Mouse (Mus musculus): ENCODE results near the gene Srpk1. TPM values are rescaled to one million over a fixed set of nuclear protein-coding genes. Genes with fewer than 3 reads are reported as not detected.
"Not testable (repeated sequence)": the region's sequence is repeated elsewhere in the genome, so short reads cannot be mapped to it uniquely, and the experiment has no call there.

Srpk1 gene
- polyA plus RNA-seq, 1 experiment from 2014 or later: 112 TPM

DNA sequence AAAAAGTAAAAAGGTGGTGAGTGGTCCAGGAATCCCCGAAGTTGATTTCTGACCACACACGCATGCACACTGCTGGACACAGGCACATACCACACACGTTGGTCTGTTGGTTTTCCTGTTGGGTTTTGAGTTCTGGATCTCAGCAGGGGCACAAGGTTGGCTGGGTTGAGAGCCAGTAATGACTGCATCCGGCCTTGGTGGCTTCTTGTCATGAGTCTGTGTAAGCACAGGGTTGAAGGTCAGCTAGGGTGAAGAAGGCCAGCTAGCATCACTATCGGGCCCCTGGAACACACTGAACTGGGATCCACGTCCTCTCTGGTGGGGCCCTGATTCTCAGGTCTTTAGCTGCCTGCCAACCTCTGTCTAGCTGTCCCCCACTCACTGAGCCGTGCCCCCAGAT, 50.0 kb downstream of the Srpk1 start:
- no peak overlapping the region for H3K27ac ChIP-seq (replicated peaks)
- H3K4me3 ChIP-seq: no peak overlapping the region
- H3K9me3 ChIP-seq: no peaks in the 10 kb centered on the region
- WGBS: 87% methylated on average over 7 of the region's 7 CpGs
- H3K4me1 ChIP-seq: peaks cover 9% of the 10 kb centered on the region
- H3K4me2 ChIP-seq (replicated peaks): no peak overlapping the region
- no peaks in the 10 kb centered on the region for H3K36me3 ChIP-seq
- H3K9ac ChIP-seq (replicated peaks): no peak overlapping the region
- H3K27me3 ChIP-seq: no peaks in the 10 kb centered on the region
- no peak for ATAC-seq (replicated peaks)

DNA sequence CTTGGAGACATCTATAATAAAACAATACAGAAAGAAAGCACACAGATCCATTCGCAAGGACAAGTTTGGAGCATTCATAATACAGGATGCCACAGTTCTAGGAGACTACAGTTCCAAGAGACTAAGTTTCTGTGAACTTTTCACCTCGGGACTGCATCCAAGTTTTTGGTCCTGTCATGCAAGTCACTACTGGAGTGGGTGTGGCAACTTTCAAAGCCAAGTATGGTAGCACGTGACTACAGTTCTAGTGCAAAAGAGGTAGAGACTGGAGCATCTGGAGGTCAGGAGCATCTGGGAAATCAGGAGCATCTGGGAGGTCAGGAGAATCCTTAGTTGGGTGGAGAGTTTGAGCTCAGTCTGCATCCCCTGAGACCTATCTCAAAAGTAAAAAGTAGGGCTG, 50.6 kb downstream of the Srpk1 start:
- Histone ChIP-seq H3K9ac (replicated peaks) (no peak overlapping the region), H3K27me3 (no peaks in the 10 kb centered on the region), H3K4me3 (no peak overlapping the region), H3K4me1 (peaks cover 9% of the 10 kb centered on the region), H3K9me3 (no peaks in the 10 kb centered on the region), H3K4me2 (replicated peaks) (no peak overlapping the region), H3K36me3 (no peaks in the 10 kb centered on the region), H3K27ac (replicated peaks) (no peak overlapping the region)
- no peak for ATAC-seq (replicated peaks)
- 85% methylated on average over 3 of the region's 3 CpGs for WGBS

DNA sequence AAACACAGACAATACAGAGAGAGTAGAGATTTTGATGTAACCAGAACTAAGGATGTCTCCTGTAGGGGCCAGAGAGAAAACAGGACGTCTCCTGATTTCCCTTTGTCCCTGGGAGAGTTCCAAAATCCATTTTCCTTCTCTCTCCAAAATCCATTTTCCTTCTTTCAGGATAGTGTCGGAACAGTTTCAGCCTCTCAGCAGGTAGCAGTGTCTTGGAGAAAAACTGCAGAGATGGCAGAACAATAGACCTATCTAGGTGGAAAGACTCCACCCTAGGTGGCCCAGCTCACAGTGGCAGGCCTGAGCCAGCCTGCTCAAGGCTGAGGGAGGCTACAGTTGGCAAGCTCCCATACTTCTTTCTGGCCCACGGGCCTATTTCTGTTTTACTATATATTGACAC, 55.0 kb downstream of the Srpk1 start:
- Histone ChIP-seq H3K9me3 (no peaks in the 10 kb centered on the region), H3K36me3 (no peaks in the 10 kb centered on the region), H3K4me1 (no peaks in the 10 kb centered on the region), H3K27me3 (no peaks in the 10 kb centered on the region), H3K4me3 (no peak overlapping the region), H3K9ac (replicated peaks) (no peak overlapping the region), H3K27ac (replicated peaks) (no peak overlapping the region), H3K4me2 (replicated peaks) (no peak overlapping the region)
- ATAC-seq (replicated peaks): no peak
- 11% methylated on average over 3 of the region's 3 CpGs for WGBS

DNA sequence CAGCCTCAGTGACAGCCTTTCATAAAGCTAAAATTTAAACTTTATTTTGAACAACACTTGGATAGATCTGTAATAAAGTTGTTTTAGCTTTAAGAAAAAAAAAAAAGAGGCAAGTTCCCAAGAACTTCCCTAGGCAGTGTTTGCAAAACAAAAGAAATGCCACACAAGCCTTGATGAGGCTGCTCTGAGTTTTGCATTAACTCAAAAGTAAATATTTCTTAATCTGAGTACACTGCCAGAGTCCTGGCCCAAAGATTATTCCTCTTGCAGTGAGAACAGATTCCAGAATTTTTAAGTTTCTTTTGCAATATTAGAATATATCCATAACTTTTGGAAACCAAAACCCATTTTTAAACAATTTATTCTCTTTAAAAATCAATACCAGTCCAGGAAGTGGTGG, 57.3 kb downstream of the Srpk1 start:
- ATAC-seq (replicated peaks): no peak
- Histone ChIP-seq H3K4me3 (no peak overlapping the region), H3K9ac (replicated peaks) (no peak overlapping the region), H3K27me3 (no peaks in the 10 kb centered on the region), H3K4me2 (replicated peaks) (no peak overlapping the region), H3K9me3 (no peaks in the 10 kb centered on the region), H3K36me3 (no peaks in the 10 kb centered on the region), H3K4me1 (no peaks in the 10 kb centered on the region), H3K27ac (replicated peaks) (no peak overlapping the region)

DNA sequence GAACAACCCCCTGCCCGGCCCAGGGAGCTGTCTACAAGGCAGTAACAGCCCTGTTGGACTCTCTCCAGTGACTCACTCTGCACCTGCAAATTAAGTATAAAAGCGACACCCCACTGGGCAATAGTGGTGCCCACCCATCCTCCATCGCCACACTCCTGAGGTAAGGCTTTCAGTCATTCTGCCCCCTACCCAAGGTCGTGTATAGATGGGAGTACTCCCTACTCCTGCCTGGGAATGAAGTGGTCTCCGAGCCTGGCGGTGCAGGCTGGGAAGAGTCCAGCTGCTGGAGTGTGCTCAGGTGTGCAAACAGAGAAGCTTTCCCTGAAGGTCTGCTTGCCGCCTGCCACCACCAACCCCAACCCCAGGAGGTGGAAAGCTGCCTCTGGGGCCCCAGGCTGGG, 60.9 kb downstream of the Srpk1 start:
- Histone ChIP-seq H3K9ac (replicated peaks) (no peak overlapping the region), H3K36me3 (no peaks in the 10 kb centered on the region), H3K9me3 (no peaks in the 10 kb centered on the region), H3K27ac (replicated peaks) (no peak overlapping the region), H3K4me1 (peaks cover 3% of the 10 kb centered on the region; the same call in 1 of the 2 replicates), H3K4me2 (replicated peaks) (no peak overlapping the region), H3K4me3 (no peak overlapping the region), H3K27me3 (no peaks in the 10 kb centered on the region)
- whole genome bisulfite sequencing: 68% methylated on average over 7 of the region's 7 CpGs
- ATAC-seq (replicated peaks): no peak

DNA sequence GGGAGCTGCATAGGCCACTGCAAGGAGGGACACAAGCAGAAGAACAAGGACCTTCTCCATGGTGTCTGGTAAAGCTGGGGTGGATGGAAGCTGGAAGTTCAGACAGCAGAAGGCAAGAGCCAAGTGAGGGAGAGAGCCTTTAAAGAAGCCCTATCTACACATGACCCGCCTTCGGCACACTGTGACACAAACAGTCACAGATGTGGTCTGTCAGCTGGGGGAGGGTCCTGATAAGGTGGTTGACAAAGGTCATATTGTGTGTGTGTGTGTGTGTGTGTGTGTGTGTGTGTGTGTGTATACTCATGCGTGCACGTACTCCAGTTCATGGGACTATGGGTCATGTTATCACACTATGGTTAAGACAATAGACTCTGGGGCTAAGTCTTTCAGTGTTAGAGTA, 61.9 kb downstream of the Srpk1 start, which contains the start of gene Clps:
Gene Clps, minus strand, starts transcription at position 169 of the 400 bp plus-strand sequence.
- no peaks in the 10 kb centered on the region for H3K36me3 ChIP-seq
- H3K4me2 ChIP-seq (replicated peaks): no peak within 1 kb of the TSS
- no peak within 1 kb of the TSS for H3K9ac ChIP-seq (replicated peaks)
- WGBS: 86% methylated on average over 4 of the region's 4 CpGs
- H3K27ac ChIP-seq (replicated peaks): no peak within 1 kb of the TSS
- ATAC-seq (replicated peaks): no peak
- H3K27me3 ChIP-seq: no peaks in the 10 kb centered on the region
- no peak within 1 kb of the TSS for H3K4me3 ChIP-seq
- H3K4me1 ChIP-seq: peaks cover 6% of the 10 kb centered on the region; the same call in 1 of the 2 replicates
- H3K9me3 ChIP-seq: no peaks in the 10 kb centered on the region

DNA sequence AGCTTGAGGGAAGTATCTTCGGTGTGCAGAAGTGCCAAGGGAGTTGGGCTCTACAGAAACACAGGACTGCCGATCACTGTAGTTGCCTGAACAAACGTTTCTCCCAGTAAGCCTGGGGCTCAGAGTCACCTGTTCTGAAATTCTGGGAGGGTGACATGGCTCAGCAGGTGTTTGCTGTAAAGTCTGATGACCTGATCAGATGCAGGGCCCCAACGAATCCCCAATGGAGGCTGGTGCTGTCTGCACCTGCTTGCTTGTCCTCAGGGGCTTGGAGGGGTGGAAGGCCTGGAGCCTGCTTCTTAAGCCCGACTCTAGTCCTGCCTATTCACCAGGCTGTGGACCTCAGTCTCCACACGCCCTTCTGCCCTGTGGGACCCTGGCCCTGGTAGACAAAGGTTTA, 64.7 kb downstream of the Srpk1 start:
- Histone ChIP-seq H3K36me3 (no peaks in the 10 kb centered on the region), H3K27me3 (no peaks in the 10 kb centered on the region), H3K9me3 (no peaks in the 10 kb centered on the region), H3K27ac (replicated peaks) (no peak overlapping the region), H3K4me3 (no peak overlapping the region), H3K9ac (replicated peaks) (no peak overlapping the region), H3K4me2 (replicated peaks) (no peak overlapping the region), H3K4me1 (peaks cover 8% of the 10 kb centered on the region)
- ATAC-seq (replicated peaks): no peak
- WGBS: 78% methylated on average over 6 of the region's 6 CpGs

DNA sequence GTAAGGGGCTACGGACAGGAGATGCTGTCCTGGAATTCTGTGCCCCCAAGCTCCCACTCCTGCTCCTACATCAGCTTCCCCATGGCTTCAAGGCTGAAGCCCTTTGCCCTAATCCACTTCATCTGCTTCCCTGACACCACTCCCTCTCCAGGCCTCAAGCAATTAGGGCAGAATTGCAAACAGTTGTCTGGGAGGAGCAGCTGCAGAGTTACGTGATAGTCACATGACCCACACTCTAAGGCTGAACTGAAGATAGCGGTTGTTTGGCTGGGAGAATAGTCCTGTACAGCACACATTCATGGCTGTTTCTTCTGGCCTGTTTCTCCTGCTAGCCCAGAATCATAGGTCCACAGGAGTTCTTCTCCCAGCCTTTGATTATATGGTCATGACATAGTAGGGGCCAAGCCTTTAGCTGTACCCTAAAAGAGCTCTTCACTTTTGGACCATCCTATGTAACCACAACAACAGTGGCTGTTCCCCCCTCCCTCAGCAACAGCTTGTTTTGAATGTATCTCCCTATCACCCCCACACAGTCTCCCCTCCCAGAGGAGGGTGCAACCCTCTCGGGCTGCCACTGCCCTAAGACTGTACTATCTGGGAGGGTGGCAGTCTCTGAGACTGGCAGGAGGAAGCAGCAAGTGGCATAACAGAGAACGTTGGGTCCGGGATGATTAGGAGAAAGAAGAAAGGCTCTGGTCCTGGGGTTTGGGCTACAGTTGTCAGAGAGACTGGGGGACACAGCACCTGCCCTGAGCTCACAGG, 65.7 kb downstream of the Srpk1 start:
- H3K9ac ChIP-seq (replicated peaks): no peak overlapping the region
- H3K27me3 ChIP-seq: no peaks in the 10 kb centered on the region
- H3K4me1 ChIP-seq: peaks cover 8% of the 10 kb centered on the region
- no peak overlapping the region for H3K4me3 ChIP-seq
- WGBS: 55% methylated on average over 6 of the region's 6 CpGs
- no peak overlapping the region for H3K27ac ChIP-seq (replicated peaks)
- H3K9me3 ChIP-seq: no peaks in the 10 kb centered on the region
- H3K36me3 ChIP-seq: no peaks in the 10 kb centered on the region
- H3K4me2 ChIP-seq (replicated peaks): no peak overlapping the region
- ATAC-seq (replicated peaks): 0 out of 2 replicates have a peak, but pooled peaks have one; percentile 55

DNA sequence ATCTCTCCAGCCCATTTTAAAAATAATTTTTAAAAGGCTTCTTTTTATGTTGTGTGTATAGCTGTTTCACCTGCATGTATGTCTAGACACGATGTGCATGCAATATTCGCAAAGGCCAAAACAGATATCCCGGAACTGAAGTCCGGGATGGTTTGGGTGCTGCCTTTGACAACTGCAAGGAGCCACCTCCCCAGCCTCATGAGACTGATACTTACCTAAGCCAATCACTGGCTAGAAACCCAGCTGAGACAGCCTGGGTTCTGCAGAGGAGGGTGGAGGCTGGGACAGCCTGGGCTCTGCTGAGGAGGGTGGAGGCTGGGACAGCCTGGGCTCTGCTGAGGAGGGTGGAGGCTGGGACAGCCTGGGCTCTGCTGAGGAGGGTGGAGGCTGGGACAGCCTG, 68.5 kb downstream of the Srpk1 start:
- not testable (repeated sequence) for ATAC-seq (replicated peaks); H3K4me2 ChIP-seq (replicated peaks); H3K9ac ChIP-seq (replicated peaks); H3K9me3 ChIP-seq; H3K27ac ChIP-seq (replicated peaks); H3K36me3 ChIP-seq; H3K27me3 ChIP-seq; H3K4me1 ChIP-seq; H3K4me3 ChIP-seq
- WGBS: 92% methylated on average over 4 of the region's 4 CpGs

DNA sequence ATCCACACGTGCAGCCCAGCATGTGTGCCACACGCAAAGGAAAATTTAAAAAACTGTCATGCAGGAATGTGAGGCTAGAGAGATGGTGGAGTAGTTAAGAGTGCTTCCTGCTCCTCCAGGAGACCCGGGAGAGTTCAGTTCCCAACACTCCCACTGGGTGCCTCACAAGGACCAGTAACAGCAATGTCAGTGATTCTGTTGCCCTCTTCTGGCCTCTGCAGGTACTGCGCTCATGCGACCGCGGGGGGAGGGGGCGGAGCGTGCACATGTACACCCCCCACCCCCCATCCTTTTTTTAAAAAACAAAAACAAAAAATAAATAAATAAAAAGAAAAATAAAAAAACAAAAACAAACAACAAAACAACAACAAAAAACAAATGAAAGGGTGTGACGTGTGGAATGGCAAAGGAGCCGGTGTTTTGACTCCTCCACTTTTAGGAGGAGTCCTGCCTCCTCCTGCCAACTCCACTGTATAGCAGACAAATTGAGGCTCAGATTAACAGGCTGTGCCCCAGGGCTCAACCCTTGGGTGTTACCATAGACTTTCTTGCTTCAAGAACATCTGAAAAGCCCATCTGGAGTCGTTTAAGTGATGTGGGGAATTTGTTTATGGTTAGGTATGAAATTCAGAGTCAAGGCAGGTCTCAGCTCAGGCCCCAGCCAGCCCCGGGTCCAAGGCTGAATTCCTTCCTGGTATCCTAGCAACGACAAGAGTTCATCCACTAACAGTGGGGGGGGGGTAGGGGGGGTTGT, 69.3 kb downstream of the Srpk1 start:
- ATAC-seq (replicated peaks): peak; percentile 58; the same call in 1 of the 2 replicates
- H3K9ac ChIP-seq (replicated peaks): no peak overlapping the region
- WGBS: 8% methylated on average over 14 of the region's 14 CpGs
- H3K27ac ChIP-seq (replicated peaks): no peak overlapping the region
- H3K4me2 ChIP-seq (replicated peaks): no peak overlapping the region
- peaks cover 8% of the 10 kb centered on the region for H3K4me1 ChIP-seq
- no peak overlapping the region for H3K4me3 ChIP-seq
- no peaks in the 10 kb centered on the region for H3K27me3 ChIP-seq
- no peaks in the 10 kb centered on the region for H3K36me3 ChIP-seq
- H3K9me3 ChIP-seq: no peaks in the 10 kb centered on the region

DNA sequence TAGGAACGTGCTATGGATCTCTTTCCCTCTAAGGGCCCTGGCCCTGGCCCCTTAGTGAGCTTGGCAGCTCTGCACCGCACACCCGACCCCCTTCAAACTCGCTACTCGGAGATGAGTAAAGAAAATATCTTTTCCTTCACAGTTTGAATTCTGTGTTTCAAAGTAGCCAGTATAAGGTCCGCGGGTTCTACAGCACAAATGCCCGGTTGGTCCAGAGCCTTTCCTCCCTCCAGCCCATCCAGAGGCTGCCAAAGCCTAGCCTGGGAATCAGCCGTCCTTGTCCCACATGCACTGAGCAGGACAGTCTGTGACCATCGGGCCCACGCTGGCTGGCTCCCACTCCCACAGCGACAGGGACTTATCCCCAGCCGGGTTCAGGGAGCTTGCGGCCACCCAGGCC, 73.4 kb downstream of the Srpk1 start, which contains the start of gene Clpsl2:
Gene Clpsl2, plus strand, starts transcription at position 301 of the 400 bp plus-strand sequence.
- no peak within 1 kb of the TSS for H3K9ac ChIP-seq (replicated peaks)
- WGBS: 74% methylated on average over 14 of the region's 14 CpGs
- ATAC-seq (replicated peaks): no peak
- H3K9me3 ChIP-seq: no peaks in the 10 kb centered on the region
- H3K27me3 ChIP-seq: no peaks in the 10 kb centered on the region
- no peak within 1 kb of the TSS for H3K4me3 ChIP-seq
- peaks cover 3% of the 10 kb centered on the region for H3K4me1 ChIP-seq
- H3K4me2 ChIP-seq (replicated peaks): no peak within 1 kb of the TSS
- no peak within 1 kb of the TSS for H3K27ac ChIP-seq (replicated peaks)
- no peaks in the 10 kb centered on the region for H3K36me3 ChIP-seq

DNA sequence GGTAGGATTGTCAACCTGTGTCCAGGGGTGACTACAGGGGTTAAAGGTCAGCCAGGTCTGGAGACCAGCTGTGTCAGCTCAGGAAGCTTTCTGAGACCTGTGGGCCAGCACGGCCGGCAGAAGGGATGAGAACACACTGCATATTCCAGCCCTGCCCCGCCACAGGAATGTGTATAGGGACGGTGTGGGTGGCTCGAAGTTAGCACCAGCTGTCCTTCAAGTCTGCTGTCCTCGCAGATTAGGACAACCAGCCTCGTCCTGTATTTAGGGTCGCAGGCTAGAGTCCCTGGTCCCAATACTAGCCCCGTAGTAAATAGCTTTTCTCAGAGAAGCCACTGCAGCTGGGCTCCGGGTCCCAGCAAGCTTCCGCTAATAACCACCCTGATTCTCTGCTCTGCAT, 74.0 kb downstream of the Srpk1 start:
- no peak overlapping the region for H3K9ac ChIP-seq (replicated peaks)
- WGBS: 75% methylated on average over 11 of the region's 11 CpGs

More for the DNA sequence above, 74.0 kb downstream of the Srpk1 start:
- Histone ChIP-seq H3K4me1 (peaks cover 3% of the 10 kb centered on the region), H3K4me3 (no peak overlapping the region), H3K36me3 (no peaks in the 10 kb centered on the region), H3K27me3 (no peaks in the 10 kb centered on the region), H3K4me2 (replicated peaks) (no peak overlapping the region), H3K9me3 (no peaks in the 10 kb centered on the region), H3K27ac (replicated peaks) (no peak overlapping the region)
- ATAC-seq (replicated peaks): no peak

Data from forebrain, embryonic 15.5 days (tissue).